Mouse (Mus musculus) embryonic fibroblast, embryonic 13.5 days (primary cell): ENCODE data around the gene Ddx39.

Experiments used
- CTCF ChIP-seq: IDR thresholded peaks from 2 replicates; pipeline ENCODE4 v1.5.1; 2011; ENCODE audit warnings: mild to moderate bottlenecking, control low read depth, low read length, moderate library complexity, borderline replicate concordance; ENCODE audit not compliant: insufficient read depth
- POLR2A ChIP-seq: IDR thresholded peaks from 2 replicates; pipeline ENCODE4 v1.6.1; 2011; ENCODE audit warnings: low read depth, mild to moderate bottlenecking, control low read depth, low read length, moderate library complexity

- peak; percentile 43; the same call in 1 of the 2 replicates for TF ChIP-seq CTCF
- no peak for TF ChIP-seq POLR2A
These were observed 14.2 kb downstream of the Ddx39 start for GRCm38 (mm10) chr8:83729009-83729807.
